Mouse (Mus musculus) midbrain, embryonic 12.5 days (tissue): ENCODE results near the gene Akr1b8. TPM values are rescaled to one million over a fixed set of nuclear protein-coding genes. Genes with fewer than 3 reads are reported as not detected.
"Not testable (repeated sequence)": the region's sequence is repeated elsewhere in the genome, so short reads cannot be mapped to it uniquely, and the experiment has no call there.

Experiments
- ATAC-seq: fragments of 200-750 bp; cut with Nextera tagmentation; 2 replicates; pipeline ENCODE4 v1.8.0; 2017; ENCODE audit warnings: low read depth, moderate TSS enrichment, moderate library complexity; ENCODE audit not compliant: low FRiP score
- H3K27ac ChIP-seq: fragments of 300-500 bp; sonication (generic); replicated peaks from 2 replicates; pipeline ENCODE4 v1.5.1; 2016; ENCODE audit warnings: mild to moderate bottlenecking
- H3K27me3 ChIP-seq: fragments of 300-500 bp; sonication (generic); 2 replicates; pipeline ENCODE4 v1.6.1; 2016; ENCODE audit warnings: mild to moderate bottlenecking
- H3K36me3 ChIP-seq: fragments of 300-500 bp; sonication (generic); 2 replicates; pipeline ENCODE4 v1.6.1; 2016
- H3K4me1 ChIP-seq: fragments of 300-500 bp; sonication (generic); 2 replicates; pipeline ENCODE4 v1.6.1; 2016
- H3K4me2 ChIP-seq: fragments of 300-500 bp; sonication (generic); replicated peaks from 2 replicates; pipeline ENCODE4 v1.6.1; 2016; ENCODE audit warnings: mild to moderate bottlenecking, moderate library complexity
- H3K4me3 ChIP-seq: fragments of 300-500 bp; sonication (generic); 2 replicates; pipeline ENCODE4 v1.5.1; 2016; ENCODE audit warnings: mild to moderate bottlenecking
- H3K9ac ChIP-seq: fragments of 300-500 bp; sonication (generic); replicated peaks from 2 replicates; pipeline ENCODE4 v1.6.1; 2016; ENCODE audit warnings: mild to moderate bottlenecking, moderate library complexity
- H3K9me3 ChIP-seq: fragments of 300-500 bp; sonication (generic); 2 replicates; pipeline ENCODE4 v1.6.1; 2016; ENCODE audit warnings: mild to moderate bottlenecking
- WGBS: fragments of 180-500 bp; shearing (Covaris S2); methylation state at CpG from one replicate; pipeline ENCODE4 v1.1.7; 2016; 5-methylcytosine and 5-hydroxymethylcytosine counted together
- polyA plus RNA-seq: library from polyadenylated mRNA; unstranded; fragments of >200 nt; fragmentation: Nextera tagmentation; extraction: Ambion mirVana; gene quantifications from 2 replicates; pipeline ENCODE4 v1.2.1, GENCODE M21; 2016

The Akr1b8 gene
- polyA plus RNA-seq, 1 experiment from 2014 or later: 15.7 TPM

- Histone ChIP-seq H3K9ac (no peak overlapping the region), H3K4me2 (no peak overlapping the region), H3K4me3 (no peak overlapping the region), H3K27me3 (no peaks in the 10 kb centered on the region), H3K4me1 (no peaks in the 10 kb centered on the region), H3K27ac (no peak overlapping the region), H3K9me3 (no peaks in the 10 kb centered on the region), H3K36me3 (no peaks in the 10 kb centered on the region)
- ATAC-seq: no peak
- WGBS: 91% methylated on average over 5 of the region's 5 CpGs
Observed at GRCm38 (mm10) chr6:34331379-34331778, 22.5 kb upstream of the Akr1b8 start.

GRCm38 (mm10) chr6:34331804-34332203 is 22.1 kb upstream of the Akr1b8 start:
- H3K9ac ChIP-seq: not testable (repeated sequence)
- WGBS: 87% methylated on average over 12 of the region's 12 CpGs

GRCm38 (mm10) chr6:34334673-34335072 is 19.2 kb upstream of the Akr1b8 start:
- Histone ChIP-seq H3K4me1 (no peaks in the 10 kb centered on the region), H3K9me3 (no peaks in the 10 kb centered on the region), H3K27me3 (no peaks in the 10 kb centered on the region), H3K4me2 (no peak overlapping the region), H3K27ac (no peak overlapping the region), H3K9ac (no peak overlapping the region), H3K4me3 (no peak overlapping the region), H3K36me3 (no peaks in the 10 kb centered on the region)
- 86% methylated on average over 5 of the region's 5 CpGs for WGBS
- ATAC-seq: no peak

More at GRCm38 (mm10) chr6:34331804-34332203, 22.1 kb upstream of the Akr1b8 start:
- not testable (repeated sequence) for H3K36me3 ChIP-seq, H3K4me3 ChIP-seq, H3K9me3 ChIP-seq, H3K27me3 ChIP-seq, H3K4me1 ChIP-seq, H3K4me2 ChIP-seq, ATAC-seq, H3K27ac ChIP-seq

GRCm38 (mm10) chr6:34337799-34338198 is 16.1 kb upstream of the Akr1b8 start:
- WGBS: 91% methylated on average over 2 of the region's 2 CpGs
- H3K9me3 ChIP-seq: no peaks in the 10 kb centered on the region
- H3K27ac ChIP-seq: no peak overlapping the region
- ATAC-seq: no peak
- H3K4me1 ChIP-seq: no peaks in the 10 kb centered on the region
- H3K9ac ChIP-seq: no peak overlapping the region
- no peak overlapping the region for H3K4me2 ChIP-seq
- no peaks in the 10 kb centered on the region for H3K27me3 ChIP-seq
- H3K4me3 ChIP-seq: no peak overlapping the region
- no peaks in the 10 kb centered on the region for H3K36me3 ChIP-seq

- ATAC-seq: no peak
- H3K36me3 ChIP-seq: no peaks in the 10 kb centered on the region
- peaks cover 11% of the 10 kb centered on the region; the same call in 1 of the 2 replicates for H3K4me1 ChIP-seq
- H3K4me3 ChIP-seq: no peak overlapping the region
- no peaks in the 10 kb centered on the region for H3K9me3 ChIP-seq
- H3K27me3 ChIP-seq: no peaks in the 10 kb centered on the region
- H3K27ac ChIP-seq: no peak overlapping the region
- 93% methylated on average over 4 of the region's 4 CpGs for WGBS
- H3K9ac ChIP-seq: no peak overlapping the region
- H3K4me2 ChIP-seq: no peak overlapping the region
Observed at GRCm38 (mm10) chr6:34341991-34342390, 11.9 kb upstream of the Akr1b8 start.

GRCm38 (mm10) chr6:34342476-34342875 is 11.4 kb upstream of the Akr1b8 start:
- Histone ChIP-seq H3K9me3 (no peaks in the 10 kb centered on the region), H3K4me3 (no peak overlapping the region), H3K9ac (no peak overlapping the region), H3K4me1 (peaks cover 11% of the 10 kb centered on the region; the same call in 1 of the 2 replicates), H3K27me3 (no peaks in the 10 kb centered on the region), H3K4me2 (no peak overlapping the region), H3K36me3 (no peaks in the 10 kb centered on the region), H3K27ac (no peak overlapping the region)
- WGBS: 93% methylated on average over 2 of the region's 2 CpGs
- no peak for ATAC-seq

- H3K36me3 ChIP-seq: no peaks in the 10 kb centered on the region
- no peaks in the 10 kb centered on the region for H3K27me3 ChIP-seq
- 79% methylated on average over 6 of the region's 6 CpGs for WGBS
- peaks cover 11% of the 10 kb centered on the region; the same call in 1 of the 2 replicates for H3K4me1 ChIP-seq
- no peaks in the 10 kb centered on the region for H3K9me3 ChIP-seq
- no peak overlapping the region for H3K9ac ChIP-seq
- ATAC-seq: no peak
- H3K27ac ChIP-seq: no peak overlapping the region
- H3K4me2 ChIP-seq: no peak overlapping the region
- no peak overlapping the region for H3K4me3 ChIP-seq
Observed at GRCm38 (mm10) chr6:34343426-34343825, 10.5 kb upstream of the Akr1b8 start.

GRCm38 (mm10) chr6:34344135-34344850 is 9.6 kb upstream of the Akr1b8 start:
- no peaks in the 10 kb centered on the region for H3K27me3 ChIP-seq
- 0 out of 2 replicates have a peak overlapping the region, but pooled peaks have one; percentile 0 for H3K4me2 ChIP-seq
- H3K4me1 ChIP-seq: peaks cover 11% of the 10 kb centered on the region; the same call in 1 of the 2 replicates
- WGBS: 31% methylated on average over 10 of the region's 10 CpGs
- H3K36me3 ChIP-seq: no peaks in the 10 kb centered on the region
- H3K9ac ChIP-seq: no peak overlapping the region
- no peaks in the 10 kb centered on the region for H3K9me3 ChIP-seq
- no peak overlapping the region for H3K4me3 ChIP-seq
- 0 out of 2 replicates have a peak, but pooled peaks have one; percentile 47 for ATAC-seq
- H3K27ac ChIP-seq: no peak overlapping the region

GRCm38 (mm10) chr6:34344935-34345334 is 9.0 kb upstream of the Akr1b8 start:
- 0 out of 2 replicates have a peak overlapping the region, but pooled peaks have one; percentile 0 for H3K4me2 ChIP-seq
- no peak for ATAC-seq
- H3K27me3 ChIP-seq: no peaks in the 10 kb centered on the region
- no peak overlapping the region for H3K27ac ChIP-seq
- no peak overlapping the region for H3K9ac ChIP-seq
- H3K9me3 ChIP-seq: no peaks in the 10 kb centered on the region
- WGBS: 24% methylated on average over 9 of the region's 9 CpGs
- no peaks in the 10 kb centered on the region for H3K36me3 ChIP-seq
- H3K4me1 ChIP-seq: peaks cover 11% of the 10 kb centered on the region; the same call in 1 of the 2 replicates
- H3K4me3 ChIP-seq: no peak overlapping the region

- Histone ChIP-seq H3K4me3 (no peak overlapping the region), H3K4me2 (peak overlapping the region; percentile 16; the same call in 1 of the 2 replicates), H3K36me3 (no peaks in the 10 kb centered on the region), H3K4me1 (peaks cover 11% of the 10 kb centered on the region; the same call in 1 of the 2 replicates), H3K27me3 (no peaks in the 10 kb centered on the region), H3K9ac (no peak overlapping the region), H3K9me3 (no peaks in the 10 kb centered on the region), H3K27ac (no peak overlapping the region)
- peak; percentile 82 for ATAC-seq
- WGBS: 50% methylated on average over 14 of the region's 14 CpGs
Observed at GRCm38 (mm10) chr6:34346096-34346898, 7.6 kb upstream of the Akr1b8 start.

- 84% methylated on average over 12 of the region's 12 CpGs for WGBS
- H3K27ac ChIP-seq: no peak overlapping the region
- peaks cover 11% of the 10 kb centered on the region; the same call in 1 of the 2 replicates for H3K4me1 ChIP-seq
- H3K9me3 ChIP-seq: no peaks in the 10 kb centered on the region
- no peaks in the 10 kb centered on the region for H3K36me3 ChIP-seq
- no peak for ATAC-seq
- no peak overlapping the region for H3K4me2 ChIP-seq
- no peaks in the 10 kb centered on the region for H3K27me3 ChIP-seq
- no peak overlapping the region for H3K9ac ChIP-seq
- H3K4me3 ChIP-seq: no peak overlapping the region
Observed at GRCm38 (mm10) chr6:34350037-34350699, 3.8 kb upstream of the Akr1b8 start.
